ENCODE assay signal across 21 mouse cellular contexts in genomic region chr2:151615779-151616178, GRCm38 (mm10). TPM values are rescaled to one million over a fixed set of nuclear protein-coding genes. Genes with fewer than 3 reads are reported as not detected.
"Had no signal": no experiment of that assay in that cellular context is flagged by ENCODE, and none has a peak within 500 bp of the region (broad histone marks: within the 10 kb centered on the region; RNA-seq: fewer than 3 reads in every experiment).

No protein-coding gene starts in this region.

RNA-seq across cellular contexts. Expression of gene Snph, which starts 16.6 kb away (rescaled TPM):
- total RNA-seq: megakaryocyte, adult 5-6 weeks; neutrophil, adult 5-6 weeks had no signal
- polyA plus RNA-seq: liver, postnatal 0 days; macrophage had no signal

RNA-seq across cellular contexts. Expression of gene Sdcbp2, which starts 43.4 kb away (rescaled TPM):
- total RNA-seq: megakaryocyte, adult 5-6 weeks had no signal
- polyA plus RNA-seq: liver, embryonic 11.5 days; macrophage had no signal

RNA-seq across cellular contexts. Expression of gene Rad21l, which starts 52.6 kb away (rescaled TPM):
- total RNA-seq: megakaryocyte, adult 5-6 weeks; neutrophil, adult 5-6 weeks had no signal
- polyA plus RNA-seq: intestine, embryonic 14.5 days; intestine, postnatal 0 days; kidney, adult 2 months; kidney, embryonic 14.5 days; kidney, postnatal 0 days; large intestine, adult 2 months; limb, embryonic 12.5 days; limb, embryonic 15.5 days; liver, embryonic 11.5 days; liver, embryonic 14.5 days; liver, postnatal 0 days; lung, embryonic 14.5 days; lung, postnatal 0 days; macrophage; midbrain, embryonic 12.5 days; small intestine, adult 2 months; spleen, adult 2 months; stomach, embryonic 16.5 days; thymus, adult 2 months had no signal
